Mouse (Mus musculus) kidney, postnatal 4 days (tissue): ENCODE results near the gene Carf.
A peak's percentile ranks its signal among the peaks of the same experiment; 100 is the strongest.
"Not testable (repeated sequence)": the region's sequence is repeated elsewhere in the genome, so short reads cannot be mapped to it uniquely, and the experiment has no call there.

Source experiments
- DNase-seq, 2 experiments: peaks; one replicate each; pipeline ENCODE4 v3.0.0; 2021; ENCODE audit warnings: mixed read lengths in 2 of 2

Carf gene

GRCm38 (mm10) chr1:60098024-60098781 is at the start of gene Carf, which contains the start of gene Wdr12:
Gene Carf (plus strand): TSS chr1:60098247.
Gene Wdr12 (minus strand): TSS chr1:60098645.
- peak; percentile 97 to 99 for DNase-seq

DNA sequence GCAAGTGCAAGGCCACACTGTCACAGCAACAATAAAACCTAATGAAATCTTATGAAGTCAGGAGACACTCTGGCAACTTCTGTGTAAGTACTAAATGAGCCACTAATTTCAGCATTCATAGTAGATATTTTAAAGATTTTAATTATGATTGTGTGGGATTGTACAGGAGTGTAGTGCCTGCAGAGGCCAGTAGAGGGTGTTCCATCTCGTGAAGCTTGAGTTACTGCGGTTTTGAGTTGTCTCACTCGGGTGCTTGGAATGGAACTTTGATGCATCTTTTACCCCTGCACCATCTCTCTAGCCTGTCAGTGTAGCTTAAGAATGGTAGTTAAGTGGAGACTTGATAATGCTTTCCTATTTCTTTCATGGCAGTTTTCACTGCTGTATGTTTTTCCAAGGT is 43.4 kb upstream of the Carf start:
- no peak for DNase-seq

DNA sequence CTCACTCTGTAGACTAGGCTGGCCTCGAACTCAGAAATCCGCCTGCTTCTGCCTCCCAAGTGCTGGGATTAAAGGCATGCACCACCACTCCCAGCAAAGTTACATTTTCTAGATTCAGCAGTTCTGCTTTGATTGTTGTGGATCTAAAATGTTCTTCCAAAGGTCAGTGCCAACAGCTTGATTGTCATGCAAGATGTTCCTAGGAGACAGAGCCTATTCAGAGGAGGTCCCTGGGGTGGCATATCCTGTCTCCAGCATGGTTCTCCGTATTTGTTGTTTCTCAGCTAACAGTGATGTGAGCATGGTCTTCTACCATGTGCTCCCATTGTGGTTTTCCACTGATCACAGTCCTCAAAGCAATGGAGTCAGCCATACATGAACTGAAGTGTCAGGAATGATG is 41.7 kb upstream of the Carf start:
- DNase-seq: no peak

- DNase-seq: not testable (repeated sequence)
Measured at GRCm38 (mm10) chr1:60070725-60071124, 27.3 kb upstream of the Carf start.

DNA sequence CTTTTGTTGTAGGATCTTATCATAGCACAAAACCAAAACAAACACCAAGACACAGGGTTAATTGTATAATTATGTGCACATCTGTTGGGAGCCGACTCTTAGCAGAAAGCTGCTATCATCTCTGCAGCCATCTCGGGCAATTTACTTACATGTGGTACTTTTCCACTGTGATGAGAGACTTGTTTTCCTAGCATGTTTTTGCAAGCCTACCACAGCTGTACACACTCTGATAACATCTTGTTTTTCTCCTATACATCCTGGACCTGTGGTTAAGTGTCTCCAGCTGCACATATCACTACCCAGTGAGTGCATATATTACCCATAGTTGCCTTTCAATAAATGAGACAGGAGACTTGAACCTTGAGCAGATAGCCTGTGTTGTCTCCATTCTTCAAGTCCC is 23.1 kb upstream of the Carf start:
- no peak for DNase-seq

DNA sequence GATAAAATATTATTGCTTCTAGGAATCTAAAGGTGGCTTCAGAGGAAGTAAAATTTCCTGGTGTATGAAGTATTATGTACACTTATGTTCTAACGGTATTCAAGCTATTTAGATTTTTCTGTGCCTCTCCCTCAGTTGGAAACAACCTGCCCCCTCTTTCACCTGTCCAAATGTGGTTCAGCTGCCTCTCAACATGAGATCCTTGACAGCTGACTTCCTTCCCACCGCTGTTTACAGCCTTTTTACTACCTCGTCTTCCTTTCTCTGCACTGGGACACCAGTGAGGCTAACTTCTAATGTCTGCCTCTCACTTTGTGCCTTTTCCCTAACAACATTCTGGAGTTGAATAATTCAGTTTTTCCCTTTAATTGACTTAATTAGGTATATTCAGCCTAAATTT is 22.5 kb upstream of the Carf start:
- DNase-seq: no peak

- no peak for DNase-seq
Measured at GRCm38 (mm10) chr1:60076411-60076810, 21.6 kb upstream of the Carf start.

DNA sequence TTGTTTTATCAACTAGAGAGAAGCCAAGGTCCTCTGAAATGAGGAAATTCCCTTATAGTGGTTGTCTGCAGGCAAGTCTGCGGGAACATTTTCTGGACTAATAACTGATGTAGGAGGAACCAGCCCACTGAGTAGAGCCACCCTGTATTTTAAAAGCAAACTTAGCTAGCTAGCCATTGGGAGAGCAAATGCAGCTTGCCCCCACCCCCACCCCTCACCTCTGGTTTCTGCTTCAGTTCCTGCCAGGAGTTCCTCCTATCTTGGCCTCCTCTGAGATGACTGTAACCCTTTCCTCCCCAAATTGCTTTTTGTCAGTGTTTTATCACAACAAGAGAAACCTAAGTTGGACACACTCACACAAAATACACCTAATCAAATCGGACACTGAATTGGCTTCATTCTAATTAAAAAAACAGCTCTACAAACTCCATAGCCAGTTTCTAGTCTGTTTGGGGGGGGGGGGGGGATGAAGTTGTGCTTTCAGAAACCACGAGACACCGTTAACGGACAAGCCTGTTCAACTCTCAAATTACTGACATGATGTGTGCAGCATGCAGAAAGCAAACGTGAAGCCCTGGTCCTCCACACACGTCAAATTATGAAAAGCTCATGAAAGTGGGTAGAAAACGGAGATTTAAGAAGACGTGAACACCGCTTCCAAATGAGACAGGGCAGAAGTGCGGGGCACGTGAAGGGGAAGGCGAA is 1.3 kb upstream of the Carf start:
- peak in 1 of 2 experiments; percentile 8 for DNase-seq

GRCm38 (mm10) chr1:60097277-60098023 is 597 bp upstream of the Carf start:
- peak; percentile 71 to 80 for DNase-seq

DNA sequence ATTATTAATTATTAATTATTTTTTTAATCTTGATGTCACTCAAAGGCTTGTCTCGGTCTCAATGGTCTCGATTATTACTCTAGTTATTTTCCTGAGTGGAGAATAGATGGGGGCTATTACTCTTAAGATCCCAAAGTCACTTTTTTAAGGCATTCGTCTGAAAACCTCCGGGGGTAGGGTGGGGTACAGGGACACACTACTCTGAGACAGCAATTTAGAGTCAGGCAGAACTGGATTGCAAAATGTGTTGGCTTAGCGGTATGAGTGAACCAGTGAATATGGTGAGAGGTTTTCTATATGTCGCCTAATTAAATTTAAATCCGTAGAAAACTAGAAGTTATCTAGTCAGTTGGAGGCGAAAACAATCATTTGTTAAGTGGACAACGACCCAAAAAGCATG is 792 bp downstream of the Carf start:
- peak in 1 of 2 experiments; percentile 6 for DNase-seq

DNA sequence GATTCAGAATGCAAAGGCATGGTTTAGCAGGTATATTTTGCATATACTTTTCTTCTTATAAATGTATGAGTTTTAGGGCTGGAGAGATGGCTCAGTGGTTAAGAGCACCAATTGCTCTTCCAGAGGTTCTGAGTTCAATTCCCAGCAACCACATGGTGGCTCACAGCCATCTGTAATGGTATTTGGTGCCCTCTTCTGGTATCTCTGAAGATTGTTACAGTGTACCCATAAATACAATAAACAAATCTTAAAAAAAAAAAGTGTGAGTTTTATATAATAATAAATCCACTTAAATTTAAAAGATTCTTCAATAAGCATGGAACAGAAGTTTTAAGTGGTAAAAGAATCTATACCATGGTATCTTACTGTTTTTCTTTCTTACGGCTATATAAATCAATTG is 6.5 kb downstream of the Carf start:
- no peak for DNase-seq

DNA sequence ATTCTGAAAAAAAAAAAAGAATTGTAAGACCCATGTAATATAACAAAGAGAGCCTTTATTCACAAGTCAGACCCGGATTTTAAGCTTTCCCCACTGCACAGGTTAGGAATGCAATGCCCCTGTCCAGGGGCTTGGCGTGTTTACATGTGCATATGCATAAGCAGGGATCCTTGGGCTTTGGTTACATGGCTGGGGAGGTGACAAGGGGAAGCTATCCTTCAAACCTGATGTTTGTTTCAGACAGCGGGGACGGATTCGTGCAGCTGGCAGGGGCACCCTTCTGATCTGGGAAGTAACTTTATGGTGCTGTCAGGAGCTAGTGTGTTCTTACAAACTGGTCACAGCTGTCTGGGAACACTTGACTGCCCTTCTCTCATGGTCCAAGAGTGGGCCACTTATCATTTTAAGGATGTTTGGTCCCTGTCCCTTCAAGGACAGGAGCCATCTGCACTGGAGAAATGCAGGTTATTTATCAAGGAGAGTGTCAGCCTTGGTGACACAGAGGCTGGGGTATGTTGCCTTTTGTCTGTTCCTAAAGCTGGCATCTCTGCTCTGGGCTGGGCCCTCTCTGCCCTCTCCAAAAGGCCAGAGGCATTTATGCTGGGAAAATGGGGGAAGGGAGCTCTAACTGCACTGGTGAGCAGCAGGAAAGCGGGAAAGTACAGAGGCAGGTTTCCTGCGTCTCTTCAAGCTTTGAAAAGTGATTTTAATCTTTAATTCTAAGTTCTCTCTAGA is 19.8 kb downstream of the Carf start:
- DNase-seq: no peak

GRCm38 (mm10) chr1:60137346-60137745 is 39.3 kb downstream of the Carf start:
- peak in 1 of 2 experiments; percentile 4 for DNase-seq

DNA sequence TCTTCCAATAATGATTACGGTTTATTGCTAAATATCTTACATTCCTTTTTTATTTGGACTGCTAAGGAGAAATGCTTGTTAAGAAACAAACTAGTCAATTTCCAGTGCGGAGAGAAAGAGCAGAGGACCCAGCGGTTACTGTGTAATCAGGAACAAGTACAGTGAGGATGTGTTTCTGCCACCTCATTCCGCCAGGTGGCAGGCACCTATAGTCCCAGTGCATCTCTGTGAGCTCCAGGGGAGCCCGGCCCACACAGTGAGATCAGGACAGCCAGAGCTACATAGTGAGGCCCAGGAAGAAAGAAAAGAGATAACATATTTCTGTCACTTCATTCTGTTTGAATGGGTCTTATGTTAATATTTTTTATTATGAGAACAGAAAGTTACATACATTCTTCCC is 54.7 kb downstream of the Carf start:
- DNase-seq: peak in 1 of 2 experiments; percentile 3

DNA sequence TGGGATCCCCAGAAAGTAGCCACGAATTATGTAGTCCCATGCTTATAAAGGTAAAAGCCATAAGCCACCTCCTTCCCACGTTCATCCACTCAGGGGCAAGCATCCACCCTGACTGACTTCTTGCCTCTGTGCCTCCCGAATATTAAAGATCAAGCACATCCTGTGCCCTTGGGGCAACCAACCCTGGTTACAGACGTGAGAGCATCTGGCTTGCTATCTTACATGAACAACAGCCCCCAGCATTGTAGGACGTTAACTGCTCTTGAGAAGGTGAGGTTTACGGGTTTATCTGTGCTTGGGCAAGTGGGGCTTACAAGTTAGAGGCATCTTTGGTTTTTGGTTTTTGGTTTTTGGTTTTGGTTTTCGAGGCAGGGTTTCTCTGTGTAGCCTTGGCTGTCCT is 58.6 kb downstream of the Carf start:
- no peak for DNase-seq

DNA sequence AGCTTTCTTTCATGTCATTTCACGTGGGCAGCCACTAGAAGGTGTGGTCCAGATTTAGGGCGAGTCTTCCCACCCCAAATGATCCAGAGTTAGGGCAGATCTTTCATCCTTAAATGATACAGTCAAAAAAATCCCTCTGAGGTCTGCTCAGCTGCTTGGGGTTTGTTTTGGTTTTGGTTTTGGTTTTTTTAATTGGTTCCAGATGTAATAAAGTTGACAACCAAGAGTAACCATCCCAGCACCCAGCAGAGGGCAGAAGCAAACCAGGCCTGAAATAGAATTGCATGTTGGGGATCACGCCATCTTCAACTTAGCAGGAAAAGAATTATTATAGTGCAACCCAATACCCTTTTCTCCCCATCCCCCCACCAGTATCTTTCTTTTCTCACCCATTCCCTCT is 60.4 kb downstream of the Carf start:
- peak; percentile 61 to 70 for DNase-seq

DNA sequence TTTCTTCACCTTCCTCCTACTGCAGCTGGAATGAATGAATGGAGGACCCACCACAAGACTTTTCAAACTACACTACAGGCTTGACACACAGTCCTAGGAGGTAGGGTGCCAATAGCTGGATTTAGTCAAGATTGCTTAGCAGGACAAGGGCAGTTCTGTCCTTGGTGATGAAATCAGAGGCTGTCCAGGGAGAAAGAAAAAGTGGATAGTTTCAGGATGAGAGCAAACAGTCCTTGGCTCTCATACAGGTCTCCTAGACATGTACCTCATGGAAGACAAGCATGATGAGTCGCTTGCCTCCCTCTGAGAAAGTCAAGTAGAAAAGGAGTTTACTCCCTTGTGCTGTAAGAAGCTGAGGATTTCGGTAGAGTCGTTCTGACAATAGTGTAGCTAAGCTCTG is 65.6 kb downstream of the Carf start:
- DNase-seq: no peak

DNA sequence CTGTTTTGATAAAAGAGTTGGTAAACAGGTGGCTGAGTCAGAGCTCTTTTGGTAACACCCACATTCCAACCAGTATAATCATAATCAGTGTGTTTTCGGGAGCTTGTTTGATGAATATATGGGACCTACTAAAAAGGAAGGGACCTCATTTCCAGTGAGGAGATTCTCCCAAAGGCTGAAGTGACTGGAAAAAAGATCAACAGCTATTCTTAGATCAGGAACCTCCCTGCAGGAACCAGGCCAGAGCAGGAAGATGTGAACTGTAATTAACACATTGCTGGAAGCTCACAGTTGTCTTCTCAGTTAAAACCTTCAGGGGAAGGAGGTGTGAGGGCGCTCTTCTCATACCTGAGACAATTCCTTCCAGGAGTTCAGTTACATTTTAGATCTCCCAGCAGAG is 71.6 kb downstream of the Carf start:
- no peak for DNase-seq

GRCm38 (mm10) chr1:60170251-60170650 is 72.2 kb downstream of the Carf start:
- no peak for DNase-seq

- no peak for DNase-seq
Measured at GRCm38 (mm10) chr1:60173119-60173518, 75.1 kb downstream of the Carf start.

DNA sequence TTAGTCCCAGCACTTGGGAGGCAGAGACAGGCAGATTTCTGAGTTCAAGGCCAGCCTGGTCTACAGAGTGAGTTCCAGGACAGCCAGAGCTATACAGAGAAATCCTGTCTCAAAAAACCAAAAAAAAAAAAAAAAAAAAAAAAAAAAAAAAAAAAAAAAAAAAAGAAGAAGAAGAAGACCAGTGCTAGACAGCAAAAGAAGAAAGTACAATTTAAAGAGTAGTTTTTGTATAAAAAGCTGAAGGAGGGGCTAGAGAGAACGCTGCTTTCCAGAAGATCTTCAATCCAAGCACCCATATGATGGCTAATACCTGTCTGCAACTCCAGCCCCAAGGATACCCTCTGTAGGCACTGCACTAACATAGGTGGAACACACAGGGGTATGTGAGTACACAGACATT is 79.8 kb downstream of the Carf start:
- DNase-seq: not testable (repeated sequence)

DNA sequence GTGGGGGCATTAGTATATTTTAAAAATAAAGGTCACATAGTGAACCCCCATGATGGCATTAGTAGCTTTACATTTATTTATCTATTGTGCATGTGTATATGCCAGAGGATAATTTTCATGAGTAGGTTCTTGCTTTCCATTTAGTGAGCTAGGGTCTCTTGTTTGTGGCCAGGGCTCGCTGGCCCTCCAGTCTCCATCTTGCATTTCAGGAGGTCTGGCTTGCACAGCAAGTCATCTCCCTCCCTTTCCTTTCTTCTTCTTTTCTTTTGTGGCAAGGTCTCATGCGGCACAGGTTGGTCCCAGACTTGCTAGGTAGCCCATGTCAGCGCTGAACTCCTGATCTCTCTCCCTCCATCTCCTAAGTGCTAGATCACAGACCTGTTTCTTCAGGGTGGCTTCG is 81.3 kb downstream of the Carf start:
- DNase-seq: peak in 1 of 2 experiments; percentile 4
